Mouse (Mus musculus) bone marrow macrophage, adult 2 months (primary cell): ENCODE results near the gene March10. TPM values are rescaled to one million over a fixed set of nuclear protein-coding genes. Genes with fewer than 3 reads are reported as not detected.

ENCODE experiments used
- H3K27ac ChIP-seq: 2 replicates; pipeline ENCODE4 v1.5.1; 2012; ENCODE audit warnings: low read depth, low read length; ENCODE audit not compliant: insufficient read depth
- H3K4me1 ChIP-seq: 2 replicates; pipeline ENCODE4 v1.6.1; 2012; ENCODE audit warnings: low read length; ENCODE audit not compliant: control insufficient read depth, insufficient read depth
- H3K4me3 ChIP-seq: 2 replicates; pipeline ENCODE4 v1.5.1; 2012; ENCODE audit warnings: mild to moderate bottlenecking, low read length, moderate library complexity; ENCODE audit not compliant: insufficient read depth
- CTCF ChIP-seq: IDR thresholded peaks from 2 replicates; pipeline ENCODE4 v1.5.1; 2012; ENCODE audit warnings: low read depth, mild to moderate bottlenecking, low read length, moderate library complexity
- POLR2A ChIP-seq: IDR thresholded peaks from 2 replicates; pipeline ENCODE4 v1.6.1; 2012; ENCODE audit warnings: mild to moderate bottlenecking, low read depth, low read length, borderline replicate concordance
- polyA plus RNA-seq: library from polyadenylated mRNA; stranded (reverse); fragments of >200 nt; gene quantifications from 2 replicates; pipeline ENCODE4 v1.2.4, GENCODE M21; 2012; ENCODE audit not compliant: missing spikeins, insufficient read depth, insufficient read length

Gene March10
- not detected in 2 replicates for polyA plus RNA-seq

DNA sequence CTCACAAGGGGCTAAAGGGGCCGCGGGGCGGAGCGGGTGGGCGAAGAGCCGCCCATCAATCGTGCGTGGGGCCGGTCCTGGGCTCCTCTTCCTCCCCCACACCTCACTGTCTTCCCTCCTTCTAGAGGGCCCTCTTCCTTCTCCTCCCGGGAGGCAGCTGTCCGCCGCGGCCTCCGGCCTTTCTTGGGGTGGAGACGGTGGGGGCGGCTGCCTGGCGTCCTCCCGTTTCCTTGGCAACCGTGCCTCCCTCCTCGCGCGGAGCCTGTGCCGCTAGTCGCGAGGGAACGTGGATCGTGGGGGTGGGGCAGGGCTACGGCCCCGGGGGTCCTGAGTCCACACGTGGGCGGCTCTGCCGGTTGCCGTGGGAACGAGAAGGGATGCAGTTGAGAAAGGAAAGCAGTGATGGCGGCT is at the start of gene March10:
Gene March10 (minus strand): TSS at position 239 of the 411 bp plus-strand sequence.
- H3K4me3 ChIP-seq = no peak within 1 kb of the TSS
- H3K4me1 ChIP-seq = peaks cover 27% of the 10 kb centered on the region
- no peak within 1 kb of the TSS for H3K27ac ChIP-seq
- TF ChIP-seq CTCF = no peak
- no peak for TF ChIP-seq POLR2A

- H3K27ac ChIP-seq = peak overlapping the region; percentile 57
- H3K4me1 ChIP-seq = peaks cover 25% of the 10 kb centered on the region
- no peak for TF ChIP-seq CTCF
- no peak for TF ChIP-seq POLR2A
- no peak overlapping the region for H3K4me3 ChIP-seq
These were observed 49.8 kb upstream of the March10 start for GRCm38 (mm10) chr11:105506322-105506721.

GRCm38 (mm10) chr11:105505038-105505437 is 48.5 kb upstream of the March10 start:
- no peak for TF ChIP-seq CTCF
- TF ChIP-seq POLR2A = no peak
- no peak overlapping the region for H3K4me3 ChIP-seq
- H3K4me1 ChIP-seq = peaks cover 25% of the 10 kb centered on the region
- no peak overlapping the region for H3K27ac ChIP-seq

DNA sequence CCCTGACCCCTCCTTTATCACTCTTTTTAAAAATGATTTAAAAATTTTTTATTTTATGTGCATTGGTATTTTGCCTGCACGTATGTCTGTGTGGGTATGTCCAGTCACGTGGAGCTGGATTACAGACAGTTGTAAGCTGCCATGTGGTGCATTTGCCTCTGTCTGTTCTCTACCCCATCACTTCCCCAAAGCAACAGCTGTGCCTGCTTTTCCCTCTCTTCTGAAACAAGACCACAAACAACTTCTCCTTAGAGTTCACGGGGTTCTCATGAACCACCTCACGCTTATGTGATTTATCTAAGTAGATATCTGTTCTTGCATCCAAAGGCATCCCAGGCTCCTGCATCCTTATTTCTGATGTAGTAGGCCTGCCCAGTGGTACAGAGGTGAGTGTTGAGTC is 45.8 kb upstream of the March10 start:
- Histone ChIP-seq H3K4me1 (peaks cover 27% of the 10 kb centered on the region), H3K27ac (peak overlapping the region; percentile 33; the same call in 1 of the 2 replicates), H3K4me3 (no peak overlapping the region)
- TF ChIP-seq CTCF (no peak), POLR2A (no peak)

DNA sequence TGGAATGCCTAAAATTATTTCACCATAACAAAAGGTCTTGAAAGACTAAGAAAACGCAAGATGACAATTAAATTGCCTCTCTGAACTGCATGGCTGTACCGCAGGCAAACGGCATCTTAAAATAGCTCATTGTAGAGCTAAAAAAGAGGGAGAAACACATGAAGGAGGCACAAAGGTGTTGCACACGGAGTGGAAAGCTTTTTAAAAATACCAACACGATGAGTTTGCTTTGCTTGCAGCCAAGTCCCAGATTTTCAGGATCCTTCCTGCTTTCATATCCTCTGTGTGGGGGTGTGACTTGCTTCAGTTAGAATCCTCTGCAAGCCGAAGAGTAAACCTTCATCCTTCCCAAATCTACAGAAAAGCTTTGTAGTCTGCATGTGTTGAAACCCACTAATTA is 41.0 kb upstream of the March10 start:
- Histone ChIP-seq H3K27ac (no peak overlapping the region), H3K4me1 (peaks cover 19% of the 10 kb centered on the region), H3K4me3 (no peak overlapping the region)
- TF ChIP-seq POLR2A = no peak

- Histone ChIP-seq H3K4me1 (peaks cover 13% of the 10 kb centered on the region), H3K4me3 (no peak overlapping the region), H3K27ac (no peak overlapping the region)
- TF ChIP-seq CTCF (no peak), POLR2A (no peak)
These were observed 40.1 kb upstream of the March10 start for GRCm38 (mm10) chr11:105496665-105497064.

- no peak overlapping the region for H3K27ac ChIP-seq
- peaks cover 12% of the 10 kb centered on the region for H3K4me1 ChIP-seq
- no peak overlapping the region for H3K4me3 ChIP-seq
- TF ChIP-seq CTCF = no peak
- TF ChIP-seq POLR2A = no peak
These were observed 39.2 kb upstream of the March10 start for GRCm38 (mm10) chr11:105495591-105496270.

- H3K27ac ChIP-seq = no peak overlapping the region
- no peak for TF ChIP-seq CTCF
- no peak for TF ChIP-seq POLR2A
- H3K4me1 ChIP-seq = peaks cover 12% of the 10 kb centered on the region
- no peak overlapping the region for H3K4me3 ChIP-seq
These were observed 38.3 kb upstream of the March10 start for GRCm38 (mm10) chr11:105494786-105495369.

GRCm38 (mm10) chr11:105492392-105492791 is 35.9 kb upstream of the March10 start:
- peaks cover 10% of the 10 kb centered on the region for H3K4me1 ChIP-seq
- H3K27ac ChIP-seq = no peak overlapping the region
- TF ChIP-seq POLR2A (no peak), CTCF (no peak)
- no peak overlapping the region for H3K4me3 ChIP-seq

DNA sequence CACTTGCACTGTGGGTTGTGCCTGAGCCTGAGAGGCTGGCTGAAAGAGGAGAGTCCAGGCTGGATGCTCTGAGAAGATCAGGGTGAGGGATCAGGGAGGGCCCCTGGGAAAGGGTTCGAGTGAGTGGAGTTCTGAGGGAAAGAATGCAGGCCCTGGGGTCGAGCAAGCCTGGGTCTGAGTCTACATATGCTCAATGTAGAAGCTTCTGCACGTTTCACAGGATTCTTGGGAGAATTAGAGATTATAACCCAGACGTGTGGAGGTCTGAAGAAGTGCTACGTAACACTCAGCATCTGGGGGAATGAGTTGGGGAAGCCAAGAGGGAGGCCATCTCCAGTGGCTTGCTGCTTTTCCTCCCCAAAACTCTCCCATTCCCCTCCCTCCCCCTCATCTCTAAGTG is 34.4 kb upstream of the March10 start:
- TF ChIP-seq POLR2A = no peak
- H3K4me3 ChIP-seq = no peak overlapping the region
- peaks cover 2% of the 10 kb centered on the region; the same call in 1 of the 2 replicates for H3K4me1 ChIP-seq
- no peak overlapping the region for H3K27ac ChIP-seq
